In the genomic region with DNA sequence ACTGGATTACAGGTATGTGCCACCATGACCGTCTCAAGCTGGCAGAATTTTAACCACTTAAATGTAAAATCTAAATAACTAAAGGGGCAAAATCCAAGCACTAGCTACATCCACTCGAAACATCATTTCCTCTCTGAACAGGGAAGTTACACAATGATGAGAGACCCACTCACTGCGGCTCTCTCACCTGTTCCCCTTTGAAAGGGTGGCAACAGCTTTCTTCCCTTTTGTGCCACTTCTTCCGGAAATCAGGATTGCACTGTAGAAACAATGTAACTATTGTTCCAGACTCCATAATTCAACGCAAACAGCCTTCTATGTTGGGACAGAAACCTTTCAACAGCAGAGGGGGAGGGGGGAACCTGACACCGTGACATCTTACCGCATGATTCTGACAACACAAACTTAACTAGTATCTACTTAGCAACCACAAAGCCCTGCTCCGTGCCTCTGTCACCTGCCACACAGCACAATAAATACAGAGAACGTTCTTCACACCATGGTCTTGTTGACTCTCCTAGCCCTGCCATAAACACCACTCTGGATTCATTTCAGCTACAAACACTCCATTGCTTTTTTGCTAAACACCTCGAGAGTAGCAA, we compare ENCODE assay signal across 37 mouse cellular contexts. TPM values are rescaled to one million over a fixed set of nuclear protein-coding genes. Genes with fewer than 3 reads are reported as not detected.
DNase-seq lines count a peak whose midpoint lies in the region; ATAC-seq and TF ChIP-seq lines count a peak whose summit lies in the region.
"Had no signal": no experiment of that assay in that cellular context is flagged by ENCODE, and none has a peak within 500 bp of the region (broad histone marks: within the 10 kb centered on the region; RNA-seq: fewer than 3 reads in every experiment).

No protein-coding gene starts in this region.

- peaks cover 8% of the 10 kb centered on the region; the same call in 1 of the 2 replicates for H3K4me1 ChIP-seq in embryonic facial prominence, embryonic 14.5 days (ENCODE audit: control insufficient read depth, insufficient read depth, low read length)
- peaks cover 20% of the 10 kb centered on the region for H3K4me1 ChIP-seq in embryonic facial prominence, embryonic 10.5 days
- H3K4me1 ChIP-seq in liver, postnatal 0 days (ENCODE audit: insufficient read depth): peaks cover 12% of the 10 kb centered on the region; the same call in 1 of the 2 replicates
- H3K4me1 ChIP-seq in liver, embryonic 11.5 days (replicated peaks; ENCODE audit: control insufficient read depth, insufficient read depth, low read length): peaks cover 4% of the 10 kb centered on the region; the same call in 1 of the 2 replicates

- no peaks in the 10 kb centered on the region for H3K36me3 ChIP-seq in embryonic facial prominence, embryonic 14.5 days (ENCODE audit: control insufficient read depth, insufficient read depth, low read length)
- no peaks in the 10 kb centered on the region for H3K36me3 ChIP-seq in embryonic facial prominence, embryonic 10.5 days (replicated peaks)
- no peaks in the 10 kb centered on the region for H3K36me3 ChIP-seq in liver, postnatal 0 days (replicated peaks; ENCODE audit: insufficient read depth, low read length)
- no peaks in the 10 kb centered on the region for H3K36me3 ChIP-seq in liver, embryonic 11.5 days (ENCODE audit: control insufficient read depth, insufficient read depth, low read length)
- H3K36me3 ChIP-seq: embryonic facial prominence, embryonic 13.5 days; heart, embryonic 13.5 days; hindbrain, embryonic 13.5 days; liver, embryonic 13.5 days; midbrain, embryonic 10.5 days; midbrain, embryonic 15.5 days; neural tube, embryonic 15.5 days had no signal

- H3K9ac ChIP-seq in embryonic facial prominence, embryonic 14.5 days (ENCODE audit: low read depth, low read length): no peak overlapping the region
- no peak overlapping the region for H3K9ac ChIP-seq in liver, postnatal 0 days (replicated peaks)
- no peak overlapping the region for H3K9ac ChIP-seq in liver, embryonic 11.5 days (ENCODE audit: low read depth, low read length)
- H3K9ac ChIP-seq: embryonic facial prominence, embryonic 13.5 days; heart, embryonic 13.5 days; hindbrain, embryonic 13.5 days; liver, embryonic 13.5 days; midbrain, embryonic 15.5 days; neural tube, embryonic 15.5 days had no signal

- H3K9me3 ChIP-seq in embryonic facial prominence, embryonic 14.5 days (ENCODE audit: control insufficient read depth, low read length): peaks cover 4% of the 10 kb centered on the region; the same call in 1 of the 2 replicates
- no peaks in the 10 kb centered on the region for H3K9me3 ChIP-seq in embryonic facial prominence, embryonic 10.5 days
- H3K9me3 ChIP-seq in liver, postnatal 0 days (ENCODE audit: low read length): no peaks in the 10 kb centered on the region
- H3K9me3 ChIP-seq in liver, embryonic 11.5 days (ENCODE audit: control insufficient read depth, low read length): no peaks in the 10 kb centered on the region
- H3K9me3 ChIP-seq: embryonic facial prominence, embryonic 13.5 days; heart, embryonic 13.5 days; liver, embryonic 13.5 days; midbrain, embryonic 15.5 days; neural tube, embryonic 15.5 days had no signal

- TF ChIP-seq EP300 in liver, postnatal 0 days (IDR thresholded peaks at IDR 0.05; ENCODE audit: low read depth): 0 out of 2 replicates have a peak, but pooled peaks have one; percentile 10

- H3K27ac ChIP-seq in embryonic facial prominence, embryonic 14.5 days (replicated peaks; ENCODE audit: low read depth, low read length): no peak overlapping the region
- H3K27ac ChIP-seq in embryonic facial prominence, embryonic 10.5 days (replicated peaks): no peak overlapping the region
- H3K27ac ChIP-seq in liver, postnatal 0 days (ENCODE audit: low read depth): peak overlapping the region; percentile 75; the same call in 1 of the 2 replicates
- H3K27ac ChIP-seq in liver, embryonic 11.5 days (ENCODE audit: low read depth, low read length): no peak overlapping the region
- H3K27ac ChIP-seq: embryonic facial prominence, embryonic 13.5 days; gastrocnemius, adult 2 months; heart, embryonic 13.5 days; hindbrain, embryonic 13.5 days; liver, embryonic 13.5 days; midbrain, embryonic 10.5 days; midbrain, embryonic 15.5 days; neural tube, embryonic 15.5 days had no signal

- H3K4me3 ChIP-seq in embryonic facial prominence, embryonic 14.5 days (ENCODE audit: low read depth, low read length): no peak overlapping the region
- H3K4me3 ChIP-seq in embryonic facial prominence, embryonic 10.5 days: no peak overlapping the region
- H3K4me3 ChIP-seq in liver, postnatal 0 days (ENCODE audit: low read depth, low read length): no peak overlapping the region
- no peak overlapping the region for H3K4me3 ChIP-seq in liver, embryonic 11.5 days (ENCODE audit: low read depth, low read length)
- H3K4me3 ChIP-seq: embryonic facial prominence, embryonic 13.5 days; erythroblast, embryonic 14.5 days; gastrocnemius, adult 2 months; heart, embryonic 13.5 days; hindbrain, embryonic 13.5 days; liver, embryonic 13.5 days; midbrain, embryonic 10.5 days; midbrain, embryonic 15.5 days; neural tube, embryonic 15.5 days had no signal

- H3K4me2 ChIP-seq in embryonic facial prominence, embryonic 14.5 days (ENCODE audit: low read depth, low read length): no peak overlapping the region
- H3K4me2 ChIP-seq in liver, postnatal 0 days (ENCODE audit: low read depth, low read length): no peak overlapping the region
- H3K4me2 ChIP-seq in liver, embryonic 11.5 days: no peak overlapping the region
- H3K4me2 ChIP-seq: embryonic facial prominence, embryonic 13.5 days; heart, embryonic 13.5 days; hindbrain, embryonic 13.5 days; liver, embryonic 13.5 days; midbrain, embryonic 15.5 days; neural tube, embryonic 15.5 days had no signal

- no peak for ATAC-seq in embryonic facial prominence, embryonic 14.5 days (ENCODE audit: low read depth)
- ATAC-seq in liver, postnatal 0 days: no peak
- ATAC-seq in liver, embryonic 11.5 days (replicated peaks; ENCODE audit: low FRiP score): no peak
- peak; percentile 74 for ATAC-seq in neutrophil, adult 5-6 weeks (ENCODE audit: extremely low read depth, insufficient number of reproducible peaks, low FRiP score, poor library complexity, severe bottlenecking)
- ATAC-seq: forebrain, embryonic 16.5 days; intestine, postnatal 0 days; midbrain, embryonic 15.5 days had no signal

- TF ChIP-seq CTCF in liver, postnatal 0 days (IDR thresholded peaks at IDR 0.05; ENCODE audit: low read depth): no peak

- peak; percentile 12 for DNase-seq in embryonic facial prominence, embryonic 14.5 days (ENCODE audit: low spot score)
- DNase-seq in embryonic facial prominence, embryonic 10.5 days (ENCODE audit: low spot score): no peak
- no peak for DNase-seq in liver, postnatal 0 days
- no peak for DNase-seq in liver, embryonic 11.5 days (ENCODE audit: low spot score)
- DNase-seq in retina, postnatal 1 day: peak; percentile 19
- DNase-seq in retina, embryonic 14.5 days (ENCODE audit: low spot score): no peak
- DNase-seq in ovary, postnatal 14 days (ENCODE audit: low spot score): no peak
- DNase-seq: adrenal gland, adult 8-10 months; cerebellum, adult 11 months; cerebellum, adult 9-10 months; cerebellum, postnatal 36 days; embryo, embryonic 11 days; gastrocnemius, adult 2 months; kidney, adult 9 months; kidney, postnatal 10 days; layer of hippocampus, postnatal 36 days; left cerebral cortex, postnatal 4 days; liver, embryonic 13.5 days; thymus, postnatal 4 days had no signal

- H3K27me3 ChIP-seq in embryonic facial prominence, embryonic 14.5 days (replicated peaks; ENCODE audit: control insufficient read depth, insufficient read depth, low read length): no peaks in the 10 kb centered on the region
- H3K27me3 ChIP-seq in embryonic facial prominence, embryonic 10.5 days (replicated peaks; ENCODE audit: low read depth, poor library complexity, severe bottlenecking): peaks cover 10% of the 10 kb centered on the region
- no peaks in the 10 kb centered on the region for H3K27me3 ChIP-seq in liver, postnatal 0 days (ENCODE audit: insufficient read depth, low read length)
- no peaks in the 10 kb centered on the region for H3K27me3 ChIP-seq in liver, embryonic 11.5 days (replicated peaks; ENCODE audit: control insufficient read depth, insufficient read depth, low read length)
- H3K27me3 ChIP-seq: CH12.LX; embryonic facial prominence, embryonic 13.5 days; heart, embryonic 13.5 days; liver, embryonic 13.5 days; midbrain, embryonic 15.5 days; neural tube, embryonic 15.5 days had no signal

- 50% methylated on average over 10 of the region's 10 CpGs for WGBS in embryonic facial prominence, embryonic 14.5 days
- WGBS in embryonic facial prominence, embryonic 10.5 days: 59% methylated on average over 10 of the region's 10 CpGs
- 60% methylated on average over 10 of the region's 10 CpGs for WGBS in liver, postnatal 0 days (ENCODE audit: insufficient replicate concordance)
- 71% methylated on average over 10 of the region's 10 CpGs for WGBS in liver, embryonic 11.5 days

RNA-seq across cellular contexts. Expression of a gene that starts 3.3 kb away (rescaled TPM):
- 37.3 and 44.6 TPM in 2 replicates for polyA plus RNA-seq in embryonic facial prominence, embryonic 14.5 days (2014; fragmentation: Nextera tagmentation; extraction: Ambion mirVana)
- 7.6 and 9.3 TPM in 2 replicates for polyA plus RNA-seq in embryonic facial prominence, embryonic 10.5 days (2016; fragmentation: Nextera tagmentation; extraction: Ambion mirVana)
- 54.0 and 54.4 TPM in 2 replicates for polyA plus RNA-seq in liver, postnatal 0 days (2015; fragmentation: Nextera tagmentation; extraction: Ambion mirVana)
- 12.6 and 13.7 TPM in 2 replicates for polyA plus RNA-seq in liver, embryonic 11.5 days (2014; fragmentation: Nextera tagmentation; extraction: Ambion mirVana)
- 262 and 271 TPM in 2 replicates for total RNA-seq in neutrophil, adult 5-6 weeks (2017)
- polyA plus RNA-seq: erythroblast, embryonic 14.5 days had no signal

RNA-seq across cellular contexts. Expression of a gene that starts 18.5 kb away (rescaled TPM):
- polyA plus RNA-seq in embryonic facial prominence, embryonic 14.5 days (2014; fragmentation: Nextera tagmentation; extraction: Ambion mirVana): not detected in 2 replicates
- polyA plus RNA-seq in embryonic facial prominence, embryonic 10.5 days (2016; fragmentation: Nextera tagmentation; extraction: Ambion mirVana): not detected in 2 replicates
- 0.17 and 0.25 TPM in 2 replicates for polyA plus RNA-seq in liver, postnatal 0 days (2015; fragmentation: Nextera tagmentation; extraction: Ambion mirVana)
- polyA plus RNA-seq in liver, embryonic 11.5 days (2014; fragmentation: Nextera tagmentation; extraction: Ambion mirVana): not detected in 2 replicates
- total RNA-seq in neutrophil, adult 5-6 weeks (2017): not detected in 2 replicates
- total RNA-seq: adrenal gland, adult 8-10 months; CH12.LX; gastrocnemius, adult 2 months; gastrocnemius, postnatal 4 days; heart, postnatal 25 days; layer of hippocampus, postnatal 36 days; left cerebral cortex, postnatal 4 days had no signal
- polyA plus RNA-seq: C2C12; embryonic facial prominence, embryonic 13.5 days; erythroblast, embryonic 14.5 days; forebrain, embryonic 11.5 days; forebrain, embryonic 16.5 days; heart, embryonic 13.5 days; hindbrain, embryonic 13.5 days; intestine, postnatal 0 days; large intestine, adult 2 months; limb, embryonic 14.5 days; liver, embryonic 13.5 days; midbrain, embryonic 10.5 days; midbrain, embryonic 15.5 days; neural tube, embryonic 15.5 days; thymus, postnatal 0 days had no signal

Comparison
In these comparisons a context has a peak if more than half of its experiments do, and no peak if none do; other contexts are left out.
1. DNase-seq: peak in embryonic facial prominence, embryonic 14.5 days (single experiment) and retina, postnatal 1 day (single experiment); none in embryonic facial prominence, embryonic 10.5 days (single experiment), liver, postnatal 0 days (single experiment), liver, embryonic 11.5 days (single experiment), retina, embryonic 14.5 days (single experiment) and ovary, postnatal 14 days (single experiment).